Mouse (Mus musculus) T-helper 2 cell (primary cell): Measurements from ENCODE around the gene 1700012A03Rik.

Experiments used
- in situ Hi-C: fragments of 300-600 bp; cut with MboI, MseI; formaldehyde crosslinking; loops from one replicate; pipeline ENCODE4 v1.15.1; 2025; ENCODE audit warnings: high pct_unique_total_duplicates

1700012A03Rik gene

GRCm38 (mm10) chr6:32049951-32050345 is at the start of gene 1700012A03Rik:
1700012A03Rik (plus strand) TSS chr6:32050246.
- in situ Hi-C loops = no loop called here

- in situ Hi-C loops = no loop called here
These were observed 45.8 kb upstream of the 1700012A03Rik start for GRCm38 (mm10) chr6:32004228-32004627.

- in situ Hi-C loops = no loop called here
These were observed 44.1 kb upstream of the 1700012A03Rik start for GRCm38 (mm10) chr6:32005914-32006313.

GRCm38 (mm10) chr6:32006382-32006781 is 43.7 kb upstream of the 1700012A03Rik start:
- in situ Hi-C loops = no loop called here

- in situ Hi-C loops = no loop called here
These were observed 42.7 kb upstream of the 1700012A03Rik start for GRCm38 (mm10) chr6:32007336-32007735.

- in situ Hi-C loops = no loop called here
These were observed 33.2 kb upstream of the 1700012A03Rik start for GRCm38 (mm10) chr6:32016841-32017240.

- in situ Hi-C loops = no loop called here
These were observed 32.5 kb upstream of the 1700012A03Rik start for GRCm38 (mm10) chr6:32017406-32018104.

- in situ Hi-C loops = no loop called here
These were observed 32.0 kb upstream of the 1700012A03Rik start for GRCm38 (mm10) chr6:32018105-32018446.

GRCm38 (mm10) chr6:32021853-32022536 is 28.1 kb upstream of the 1700012A03Rik start:
- in situ Hi-C loops = no loop called here

GRCm38 (mm10) chr6:32022537-32022869 is 27.5 kb upstream of the 1700012A03Rik start:
- in situ Hi-C loops = no loop called here

- in situ Hi-C loops = no loop called here
These were observed 21.6 kb upstream of the 1700012A03Rik start for GRCm38 (mm10) chr6:32028228-32029009.

GRCm38 (mm10) chr6:32034226-32034625 is 15.8 kb upstream of the 1700012A03Rik start:
- in situ Hi-C loops = no loop called here

- in situ Hi-C loops = no loop called here
These were observed 4.7 kb upstream of the 1700012A03Rik start for GRCm38 (mm10) chr6:32045344-32045743.

- in situ Hi-C loops = no loop called here
These were observed 643 bp upstream of the 1700012A03Rik start for GRCm38 (mm10) chr6:32049256-32049950.

GRCm38 (mm10) chr6:32052135-32052915 is 2.3 kb downstream of the 1700012A03Rik start:
- in situ Hi-C loops = no loop called here

- in situ Hi-C loops = no loop called here
These were observed 6.5 kb downstream of the 1700012A03Rik start for GRCm38 (mm10) chr6:32056525-32056924.

- in situ Hi-C loops = no loop called here
These were observed 8.5 kb downstream of the 1700012A03Rik start for GRCm38 (mm10) chr6:32058571-32058970.

GRCm38 (mm10) chr6:32060641-32061040 is 10.6 kb downstream of the 1700012A03Rik start:
- in situ Hi-C loops = no loop called here

GRCm38 (mm10) chr6:32061266-32061665 is 11.2 kb downstream of the 1700012A03Rik start:
- in situ Hi-C loops = no loop called here

- in situ Hi-C loops = no loop called here
These were observed 15.9 kb downstream of the 1700012A03Rik start for GRCm38 (mm10) chr6:32065789-32066510.
